Mouse (Mus musculus): ENCODE measurements around the gene Syne4.

- TF ChIP-seq POLR2A (IDR thresholded peaks at IDR 0.05; ENCODE audit: insufficient read depth, low read length) (no peak), EP300 (IDR thresholded peaks at IDR 0.05; ENCODE audit: insufficient read depth, low read depth, low read length) (no peak), CTCF (IDR thresholded peaks at IDR 0.05; ENCODE audit: low read depth, low read length) (no peak)
Observed at GRCm38 (mm10) chr7:30289071-30289713, 25.4 kb upstream of the Syne4 start.
